Mouse (Mus musculus) adrenal gland, postnatal 25 days (tissue): Measurements from ENCODE around the gene Ric8b. TPM values are rescaled to one million over a fixed set of nuclear protein-coding genes. Genes with fewer than 3 reads are reported as not detected.

Experiments
- total RNA-seq: library from RNA; stranded (reverse); gene quantifications from 2 replicates; pipeline ENCODE4 v1.2.3, GENCODE M21; 2021

Gene Ric8b
- total RNA-seq, 1 experiment from 2014 or later, result 32.3 TPM

Other genes with a start within 250 kb of the Ric8b start
- gene Rfx4, start 161.6 kb upstream of the Ric8b start, total RNA-seq, result not detected in 2 replicates
- 0.81 and 0.91 TPM in 2 replicates for gene Fhl4, start 184.9 kb downstream of the Ric8b start, total RNA-seq
- gene Tmem263, start 185.0 kb downstream of the Ric8b start, total RNA-seq, result 17.0 and 19.7 TPM in 2 replicates
- 3.9 and 9.1 TPM in 2 replicates for gene Mterf2, start 210.4 kb downstream of the Ric8b start, total RNA-seq